Mouse (Mus musculus) central nervous system, embryonic 18 days (tissue): ENCODE measurements around the gene Hipk2. TPM values are rescaled to one million over a fixed set of nuclear protein-coding genes. Genes with fewer than 3 reads are reported as not detected.

Experiments
- polyA plus RNA-seq: library from polyadenylated mRNA; depleted of rRNA; stranded (reverse); fragments of >200 nt; gene quantifications from 2 replicates; pipeline ENCODE4 v1.2.3, GENCODE M21; 2012; rRNA removed

The Hipk2 gene
- 15.7 and 16.9 TPM in 2 replicates for polyA plus RNA-seq

DNA sequence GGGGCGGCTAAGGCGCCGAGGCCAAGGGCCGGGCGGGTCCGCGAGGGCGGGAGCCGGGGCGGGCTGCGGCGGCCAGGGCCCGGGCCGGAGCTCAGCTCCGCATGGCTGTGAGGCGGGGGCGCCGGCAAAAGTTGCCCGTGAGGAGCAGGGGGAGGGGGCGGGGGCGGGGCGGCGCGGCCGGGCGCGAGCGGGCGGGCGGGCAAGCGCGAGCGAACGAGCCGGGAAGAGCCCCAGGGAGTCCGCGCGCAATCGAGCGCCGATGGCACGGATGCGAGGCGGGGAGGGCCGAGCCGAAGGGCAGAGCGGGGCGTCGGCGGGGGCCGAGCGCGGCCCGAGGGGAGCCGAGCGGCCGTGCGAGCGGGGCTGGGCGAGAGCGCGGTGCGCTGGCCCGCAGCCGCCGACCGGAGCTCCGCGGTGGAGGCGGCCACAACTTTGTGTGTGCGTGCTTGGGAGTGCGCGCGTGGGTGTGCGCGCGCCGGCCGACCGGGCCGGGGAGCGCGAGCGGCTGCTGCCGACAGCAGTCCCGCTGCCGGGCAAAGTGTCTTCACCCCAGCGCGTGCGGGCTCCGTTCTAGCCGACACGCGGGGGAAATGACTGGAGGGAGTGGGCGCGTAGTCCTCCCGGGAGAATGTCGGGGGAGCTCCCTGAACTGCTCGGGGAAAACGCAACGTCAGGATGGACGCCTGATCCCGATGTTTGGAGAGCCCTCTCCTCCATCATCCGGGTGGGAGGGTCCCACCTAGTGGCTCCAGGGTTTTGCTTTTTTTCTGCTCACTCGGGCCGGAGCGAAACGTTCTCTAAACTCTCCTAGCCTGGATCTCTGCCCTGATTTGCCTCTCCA lies at the start of gene Hipk2:
Gene Hipk2 (minus strand): TSS at position 95 of the 841 bp plus-strand sequence.

GRCm38 (mm10) chr6:38875258-38876070 lies 501 bp downstream of the Hipk2 start, which contains the start of gene Tbxas1:
Tbxas1 (plus strand) TSS chr6:38875404.

DNA sequence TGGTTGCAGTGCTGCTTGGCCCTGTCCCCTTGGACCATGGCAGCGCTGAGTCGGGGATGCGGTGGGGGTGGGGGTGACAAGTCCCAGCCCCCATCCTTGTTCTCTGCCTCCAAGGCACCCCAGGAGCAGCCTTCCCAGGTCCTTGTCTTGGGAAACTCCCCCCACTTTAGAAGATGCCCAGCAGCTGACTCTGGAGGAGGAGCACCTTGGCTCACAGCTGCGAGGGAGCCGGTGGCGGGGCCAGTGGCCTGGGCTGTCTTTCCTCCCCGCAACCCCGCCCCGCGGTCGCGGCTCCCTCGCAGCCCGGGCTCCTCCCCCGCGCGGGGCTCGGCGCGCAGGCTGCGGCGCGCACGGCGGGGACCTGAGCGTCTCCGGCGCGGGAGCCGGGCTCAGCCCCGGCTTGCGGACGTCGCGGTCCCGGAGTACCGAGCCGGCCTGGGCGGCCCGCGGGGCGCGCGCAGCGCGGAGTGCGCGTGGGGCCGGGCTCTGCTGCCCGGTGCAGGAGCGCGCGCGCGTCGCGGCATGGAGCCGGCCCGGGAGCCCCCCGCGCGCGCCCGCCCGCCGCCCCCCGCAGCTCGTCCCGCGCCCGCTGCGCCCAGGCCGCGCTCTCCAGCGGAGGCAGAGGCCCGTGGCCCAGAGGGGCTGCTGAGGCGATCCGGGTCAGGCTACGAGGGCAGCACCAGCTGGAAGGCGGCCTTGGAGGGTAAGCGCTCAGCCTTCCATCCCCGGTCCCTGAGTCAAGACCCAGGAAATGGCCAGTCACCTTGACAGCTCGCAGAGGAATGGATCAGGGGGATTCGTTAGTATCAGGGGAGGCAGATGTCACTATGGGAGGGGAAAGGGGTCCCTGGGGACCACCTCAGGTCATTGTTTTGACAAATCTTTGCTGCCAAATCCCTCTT lies 213.0 kb downstream of the Hipk2 start, which contains the start of gene Clec2l:
Gene Clec2l (plus strand): TSS at position 356 of the 902 bp plus-strand sequence.

Other genes with a start within 250 kb of the Hipk2 start
- gene Klrg2, start 238.9 kb downstream of the Hipk2 start, polyA plus RNA-seq, result 0.21 and 0.28 TPM in 2 replicates
- gene Clec2l, start 213.1 kb downstream of the Hipk2 start, polyA plus RNA-seq, result 80.6 and 81.0 TPM in 2 replicates
- gene Tbxas1, start 761 bp downstream of the Hipk2 start, polyA plus RNA-seq, result 0.91 and 1.1 TPM in 2 replicates
- 6.3 and 8.4 TPM in 2 replicates for gene Parp12, start 242.2 kb upstream of the Hipk2 start, polyA plus RNA-seq